Mouse (Mus musculus) liver, adult 10 weeks (tissue): ENCODE data around the gene Defa36. TPM values are rescaled to one million over a fixed set of nuclear protein-coding genes. Genes with fewer than 3 reads are reported as not detected.

Source experiments
- polyA plus RNA-seq: library from polyadenylated mRNA; stranded (reverse); fragments of 350-450 nt; fragmentation: Illumina TruSeq; extraction: RNeasy Lipid Tissue Mini Kit (QIAGEN cat#74804); gene quantifications from one replicate; pipeline ENCODE4 v1.2.3, GENCODE M21; 2014; ENCODE audit warnings: low read depth, low replicate concordance

The Defa36 gene
- polyA plus RNA-seq: not detected

DNA sequence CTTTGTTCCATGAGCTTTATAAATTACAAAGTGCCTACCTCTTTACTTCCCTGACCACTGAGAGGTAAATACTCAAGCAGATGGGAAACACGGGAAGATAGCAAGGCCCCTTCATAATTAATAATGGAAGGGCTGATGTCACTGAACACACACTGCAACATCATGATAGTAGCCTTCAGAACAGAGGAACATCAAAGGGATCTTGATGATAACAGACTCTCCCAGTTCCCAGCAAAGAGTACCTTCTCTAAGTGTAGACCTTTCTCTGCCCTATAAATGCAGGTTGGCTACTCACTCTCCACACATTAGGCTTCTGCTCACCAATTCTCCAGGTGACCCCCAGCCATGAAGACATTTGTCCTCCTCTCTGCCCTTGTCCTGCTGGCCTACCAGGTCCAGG, at the start of gene Defa36:
Defa36 (plus strand) TSS at position 301 of the 400 bp plus-strand sequence.

GRCm38 (mm10) chr8:21378215-21378614, 49.0 kb upstream of the Defa36 start, which contains the start of gene Defa2:
TSS of gene Defa2 (plus strand) at chr8:21378515.

GRCm38 (mm10) chr8:21391511-21391910, 35.7 kb upstream of the Defa36 start, which contains the start of gene Defa33:
TSS of gene Defa33 (plus strand) at chr8:21391811.

GRCm38 (mm10) chr8:21456460-21456859, 29.2 kb downstream of the Defa36 start, which contains the start of gene Gm7849:
TSS of gene Gm7849 (minus strand) at chr8:21456560.

Other genes with a start within 250 kb of the Defa36 start
- gene Defa31, start 235.8 kb upstream of the Defa36 start, polyA plus RNA-seq: not detected
- gene Gm15293, start 225.8 kb upstream of the Defa36 start, polyA plus RNA-seq: not detected
- not detected for gene Gm15292, start 177.7 kb upstream of the Defa36 start, polyA plus RNA-seq
- not detected for gene Defa27, start 111.9 kb upstream of the Defa36 start, polyA plus RNA-seq
- not detected for gene Defa29, start 100.4 kb upstream of the Defa36 start, polyA plus RNA-seq
- gene Defa2, start 48.9 kb upstream of the Defa36 start, polyA plus RNA-seq: not detected
- gene Defa33, start 35.6 kb upstream of the Defa36 start, polyA plus RNA-seq: not detected
- gene Gm7849, start 29.1 kb downstream of the Defa36 start, polyA plus RNA-seq: not detected
- not detected for gene Defa20, start 81.8 kb downstream of the Defa36 start, polyA plus RNA-seq
- gene Defa32, start 101.6 kb downstream of the Defa36 start, polyA plus RNA-seq: not detected
- not detected for gene Defa37, start 138.0 kb downstream of the Defa36 start, polyA plus RNA-seq
- gene Defa28, start 155.6 kb downstream of the Defa36 start, polyA plus RNA-seq: not detected
- not detected for gene Gm7861, start 167.1 kb downstream of the Defa36 start, polyA plus RNA-seq
- not detected for gene Defa26, start 190.8 kb downstream of the Defa36 start, polyA plus RNA-seq
- not detected for gene Defa17, start 228.4 kb downstream of the Defa36 start, polyA plus RNA-seq
- not detected for gene Defa34, start 238.4 kb downstream of the Defa36 start, polyA plus RNA-seq